Mouse (Mus musculus): Measurements from ENCODE around the gene Cdk17. TPM values are rescaled to one million over a fixed set of nuclear protein-coding genes. Genes with fewer than 3 reads are reported as not detected.
"Not testable (repeated sequence)": the region's sequence is repeated elsewhere in the genome, so short reads cannot be mapped to it uniquely, and the experiment has no call there.

The Cdk17 gene
- total RNA-seq, 2 experiments from 2014 or later, result 37.3 to 38.7 TPM

DNA sequence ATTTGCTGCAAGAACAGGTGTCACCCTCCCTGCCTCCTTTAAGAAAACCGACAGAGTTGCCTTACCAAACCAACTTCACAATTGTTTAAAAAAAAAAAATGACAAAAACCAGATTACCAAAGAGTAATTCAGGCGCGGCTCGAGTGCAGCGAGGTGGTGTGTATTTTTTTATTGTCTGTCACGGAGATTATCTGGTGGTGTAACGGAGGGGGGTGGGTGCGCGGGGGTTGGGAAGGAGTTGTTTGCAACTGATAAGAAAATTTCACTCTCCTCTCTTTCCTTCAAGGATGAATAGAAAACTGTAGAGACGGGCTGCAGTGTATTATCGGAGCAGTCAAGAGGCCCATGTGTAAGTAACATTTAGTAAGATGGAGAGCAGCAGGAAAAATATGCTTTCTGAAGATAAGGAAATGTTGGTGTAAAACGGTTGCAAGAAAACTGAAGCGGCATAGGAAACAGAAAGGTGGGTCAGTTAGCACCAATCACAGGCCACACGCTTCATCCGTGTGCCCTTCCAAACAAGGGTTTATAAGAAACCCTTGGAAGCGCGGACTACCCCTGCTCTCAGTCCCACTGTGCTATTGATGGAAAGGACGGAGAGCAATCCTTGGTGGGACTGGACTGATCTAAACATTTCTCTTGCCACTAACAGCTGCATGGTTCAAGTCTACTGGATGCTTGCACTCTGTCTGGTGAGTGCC lies 17.2 kb upstream of the Cdk17 start:
- no peak for DNase-seq

GRCm38 (mm10) chr10:93143986-93144314 lies 16.7 kb upstream of the Cdk17 start:
- no peak for DNase-seq

GRCm38 (mm10) chr10:93144579-93144978 lies 16.1 kb upstream of the Cdk17 start:
- DNase-seq, result no peak

DNA sequence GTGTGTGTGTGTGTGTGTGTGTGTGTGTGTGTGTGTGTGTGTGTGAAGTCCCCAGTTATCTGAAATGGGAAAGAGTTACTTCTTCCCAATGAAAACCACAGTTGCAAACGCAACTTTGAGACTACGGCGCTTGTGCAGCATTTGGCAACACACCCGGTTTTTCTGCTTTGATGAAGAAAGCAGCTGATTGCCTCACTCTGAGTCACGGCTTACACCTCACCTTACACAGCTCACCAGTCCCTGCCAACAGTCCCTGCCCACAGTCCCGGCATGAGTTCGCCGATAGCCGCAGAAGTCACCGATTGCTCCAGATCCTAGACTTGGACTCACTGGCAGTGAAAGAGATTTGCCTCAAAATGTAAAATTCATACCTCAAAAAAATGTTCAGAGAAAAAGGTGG lies 15.6 kb upstream of the Cdk17 start:
- DNase-seq, result peak; percentile 79

- no peak for DNase-seq
These were observed 14.1 kb upstream of the Cdk17 start for GRCm38 (mm10) chr10:93146601-93147000.

- DNase-seq, result no peak
These were observed 13.0 kb upstream of the Cdk17 start for GRCm38 (mm10) chr10:93147691-93148090.

GRCm38 (mm10) chr10:93149597-93149996 lies 11.1 kb upstream of the Cdk17 start:
- DNase-seq, result no peak

- DNase-seq, result no peak
These were observed 8.9 kb upstream of the Cdk17 start for GRCm38 (mm10) chr10:93151775-93152174.

- no peak for DNase-seq
These were observed 8.0 kb upstream of the Cdk17 start for GRCm38 (mm10) chr10:93152698-93153097.

DNA sequence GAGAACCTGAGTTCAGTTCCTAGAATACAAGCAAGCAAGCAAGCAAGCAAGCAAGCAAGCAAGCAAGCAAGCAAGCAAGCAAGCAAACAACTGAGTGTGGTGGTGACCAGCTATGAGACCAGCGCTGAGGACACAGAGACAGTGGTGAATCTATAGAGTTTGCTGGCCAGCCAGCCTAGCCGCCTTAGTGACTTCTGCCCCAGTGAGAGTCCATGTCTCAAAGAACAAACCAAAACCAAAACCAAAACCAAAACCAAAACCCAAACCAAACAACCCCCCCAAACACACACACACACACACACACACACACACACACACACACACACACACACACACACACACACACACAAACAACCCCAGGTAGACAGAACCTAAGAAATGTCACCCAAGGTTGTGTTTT lies 7.3 kb upstream of the Cdk17 start:
- not testable (repeated sequence) for DNase-seq

- no peak for DNase-seq
These were observed 801 bp upstream of the Cdk17 start for GRCm38 (mm10) chr10:93159651-93160496.

GRCm38 (mm10) chr10:93160497-93160806 lies 223 bp upstream of the Cdk17 start:
- peak; percentile 95 for DNase-seq

DNA sequence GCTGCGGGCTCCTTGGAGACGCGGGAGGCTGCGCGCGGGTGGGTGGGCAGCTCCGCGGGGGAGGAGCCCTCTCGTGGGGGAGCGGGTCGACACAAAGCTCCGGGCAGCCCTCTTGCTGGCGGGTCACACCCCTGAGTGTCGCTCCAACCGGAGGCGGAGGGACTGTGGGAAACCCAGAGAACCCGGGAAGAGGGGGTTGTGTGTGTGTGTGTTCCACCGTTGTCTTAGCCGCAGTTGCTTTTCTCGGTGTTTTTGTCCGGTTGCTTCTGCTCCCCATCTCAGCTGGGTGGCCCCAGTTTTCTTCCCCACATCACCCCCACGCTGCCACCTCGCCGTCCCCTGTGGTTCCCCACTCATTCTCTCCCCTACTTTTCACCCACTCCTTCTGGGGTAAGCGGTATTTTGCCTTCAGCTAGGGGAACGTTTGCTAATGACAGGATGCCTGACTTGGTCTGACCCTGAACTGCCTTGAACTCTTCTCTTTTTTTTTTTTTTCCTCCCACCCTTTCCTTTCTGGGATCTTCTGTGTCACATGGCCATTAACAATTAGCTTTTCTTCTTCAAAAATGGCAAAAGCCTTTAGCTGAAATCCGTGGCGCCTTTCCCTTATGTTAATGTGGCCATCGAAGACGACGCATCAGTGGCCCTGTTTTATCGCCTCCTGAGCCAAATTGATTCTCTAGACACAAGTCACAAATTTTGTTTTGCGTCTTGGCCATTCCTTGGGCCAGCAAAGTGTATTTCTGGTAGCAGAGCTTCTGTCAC lies 1.0 kb downstream of the Cdk17 start:
- DNase-seq, result peak; percentile 25

- no peak for DNase-seq
These were observed 1.7 kb downstream of the Cdk17 start for GRCm38 (mm10) chr10:93162276-93162971.

DNA sequence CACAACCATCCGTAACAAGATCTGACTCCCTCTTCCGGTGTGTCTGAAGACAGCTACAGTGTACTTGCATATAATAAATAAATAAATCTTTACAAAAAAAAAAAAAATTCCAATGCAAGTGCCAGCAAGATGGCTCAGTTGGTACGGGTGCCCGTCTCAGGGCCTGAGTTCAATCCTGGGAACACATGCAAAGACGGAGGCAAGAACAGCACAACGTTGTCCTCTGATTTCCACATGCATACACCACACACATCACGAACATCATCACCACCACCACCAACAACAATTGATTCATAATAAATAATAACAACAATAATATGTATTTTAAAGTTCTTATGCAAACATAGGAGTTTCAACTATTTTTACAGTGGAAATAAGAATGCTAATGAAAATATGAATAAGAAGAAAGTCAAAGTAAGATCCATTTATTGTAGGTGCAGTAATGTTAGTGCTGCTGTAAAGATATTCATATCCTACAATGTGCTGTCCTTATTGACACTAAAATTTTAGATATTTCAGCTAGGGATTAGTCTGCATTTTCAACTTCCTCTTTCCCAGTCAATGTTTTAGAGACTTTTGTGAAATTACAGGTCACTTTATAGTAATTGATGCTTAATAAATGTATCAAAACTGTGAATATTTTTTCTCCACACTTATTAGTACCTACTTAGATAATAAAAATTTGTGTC lies 2.4 kb downstream of the Cdk17 start:
- no peak for DNase-seq

- DNase-seq, result no peak
These were observed 3.2 kb downstream of the Cdk17 start for GRCm38 (mm10) chr10:93163711-93164488.

DNA sequence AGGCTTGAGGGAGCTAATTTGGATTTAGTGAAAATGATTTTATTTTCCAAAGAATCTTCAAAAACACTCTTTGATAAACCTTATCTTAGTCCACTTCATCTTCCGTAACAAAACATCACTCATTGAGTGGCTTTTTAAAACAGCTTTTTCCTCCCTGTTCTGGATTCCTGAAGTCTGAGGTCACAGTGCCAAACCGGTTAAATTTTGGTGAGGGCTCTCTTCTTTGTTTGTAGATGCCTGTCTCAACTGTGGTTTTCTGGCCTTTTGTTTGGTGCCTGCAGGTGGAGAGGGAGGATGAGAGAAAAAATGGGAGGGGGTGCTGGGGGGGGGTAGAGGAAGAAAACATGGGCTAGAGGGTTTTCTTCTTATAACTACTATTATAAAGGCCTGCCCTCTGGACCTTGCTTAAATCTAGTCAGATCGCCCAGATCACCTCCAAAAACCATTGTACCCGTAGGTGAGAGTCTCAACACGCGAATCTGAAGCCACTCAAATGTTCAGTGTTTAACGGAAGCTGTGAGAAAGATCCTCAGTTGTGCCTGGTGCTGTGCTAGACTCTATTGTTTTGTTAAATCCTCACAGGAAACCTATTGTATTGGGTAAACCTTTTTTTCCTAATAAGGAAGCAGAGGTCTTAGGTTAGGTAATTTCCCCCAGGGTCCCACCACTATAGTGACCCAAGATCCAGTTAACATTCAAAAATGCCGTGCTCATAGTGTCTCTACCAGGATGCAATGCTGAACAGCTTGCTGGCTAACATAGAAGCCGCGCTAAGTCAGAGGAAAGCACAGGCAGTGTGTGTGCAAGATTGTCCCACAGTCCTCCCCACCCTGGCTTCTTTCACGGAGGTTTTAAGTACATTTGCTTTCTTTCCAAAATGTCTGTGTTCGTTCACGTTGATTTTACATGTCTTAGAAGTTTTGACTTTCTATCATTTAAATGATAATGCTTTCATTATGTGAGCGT lies 5.0 kb downstream of the Cdk17 start:
- DNase-seq, result no peak

DNA sequence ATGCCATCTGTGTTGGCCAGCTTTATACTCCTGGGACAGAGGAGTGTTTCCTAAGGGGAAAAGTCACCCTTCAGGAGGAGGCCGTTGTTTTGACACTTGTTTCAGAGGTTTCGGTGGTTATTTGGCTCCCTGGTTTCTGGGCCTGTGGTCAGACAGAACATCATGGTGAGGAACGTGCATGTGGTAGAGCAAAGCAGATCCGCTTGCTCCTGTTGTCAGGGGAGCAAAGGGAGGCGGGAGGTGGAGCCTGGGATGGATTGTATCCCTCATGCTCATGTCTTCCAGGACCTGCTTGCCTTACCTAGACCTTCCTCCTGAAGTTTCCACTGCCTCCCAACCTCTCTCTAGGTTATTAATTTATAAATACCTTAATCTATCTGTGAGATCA lies 5.7 kb downstream of the Cdk17 start:
- peak; percentile 46 for DNase-seq

GRCm38 (mm10) chr10:93167311-93167710 lies 6.6 kb downstream of the Cdk17 start:
- no peak for DNase-seq

DNA sequence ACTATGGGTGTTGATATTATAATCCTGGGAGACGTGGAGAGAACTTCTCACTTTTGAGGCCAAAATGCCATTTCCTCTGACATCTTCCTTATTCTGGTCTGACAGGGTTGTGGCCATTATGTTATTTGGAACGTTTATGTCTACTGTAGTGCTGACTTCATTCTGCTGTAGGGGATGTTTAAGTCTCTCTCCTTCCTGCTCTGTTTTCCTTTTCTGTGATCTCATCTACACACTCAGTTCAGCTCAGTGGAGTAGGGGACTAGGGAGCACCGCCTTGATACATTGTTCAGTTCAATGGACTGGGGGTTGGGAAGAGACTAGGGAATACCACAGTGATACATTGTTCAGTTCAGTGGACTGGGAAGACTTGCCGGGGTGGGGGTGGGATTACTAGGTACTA lies 7.4 kb downstream of the Cdk17 start:
- no peak for DNase-seq
